In genomic region chr7:138472371-138472770, GRCm38 (mm10) we compare ENCODE assay signal across 16 mouse cellular contexts.
"Had no signal": no experiment of that assay in that cellular context is flagged by ENCODE, and none has a peak within 500 bp of the region (broad histone marks: within the 10 kb centered on the region; RNA-seq: fewer than 3 reads in every experiment).

No protein-coding gene starts in this region.

- H3K9me3 ChIP-seq: lung, embryonic 15.5 days; midbrain, embryonic 13.5 days; midbrain, embryonic 15.5 days; neural tube, embryonic 12.5 days; stomach, embryonic 15.5 days had no signal

- H3K4me3 ChIP-seq: lung, embryonic 15.5 days; midbrain, embryonic 13.5 days; midbrain, embryonic 15.5 days; neural tube, embryonic 12.5 days; stomach, embryonic 15.5 days had no signal

- H3K9ac ChIP-seq: lung, embryonic 15.5 days; midbrain, embryonic 13.5 days; midbrain, embryonic 15.5 days; neural tube, embryonic 12.5 days; stomach, embryonic 15.5 days had no signal

- H3K4me2 ChIP-seq: lung, embryonic 15.5 days; midbrain, embryonic 13.5 days; midbrain, embryonic 15.5 days; neural tube, embryonic 12.5 days; stomach, embryonic 15.5 days had no signal

- DNase-seq: lung, adult 2 months; lung, postnatal 14 days; lung, postnatal 36 days; right cerebral cortex, postnatal 14 days; thymus, adult 2 months; thymus, postnatal 25 days; thymus, postnatal 4 days had no signal

- H3K4me1 ChIP-seq: lung, embryonic 15.5 days; megakaryocyte, embryonic 14.5 days; midbrain, embryonic 13.5 days; midbrain, embryonic 15.5 days; neural tube, embryonic 12.5 days; stomach, embryonic 15.5 days had no signal

- ATAC-seq: lung, postnatal 0 days; midbrain, embryonic 13.5 days; midbrain, embryonic 15.5 days had no signal

- H3K27me3 ChIP-seq: lung, embryonic 15.5 days; megakaryocyte, embryonic 14.5 days; midbrain, embryonic 13.5 days; midbrain, embryonic 15.5 days; neural tube, embryonic 12.5 days; stomach, embryonic 15.5 days had no signal

- H3K36me3 ChIP-seq: lung, embryonic 15.5 days; midbrain, embryonic 13.5 days; midbrain, embryonic 15.5 days; neural tube, embryonic 12.5 days; stomach, embryonic 15.5 days had no signal

- H3K27ac ChIP-seq: lung, embryonic 15.5 days; macrophage; midbrain, embryonic 13.5 days; midbrain, embryonic 15.5 days; neural tube, embryonic 12.5 days; stomach, embryonic 15.5 days; stomach, postnatal 0 days had no signal
